Mouse (Mus musculus) left cerebral cortex, adult 11 months (tissue): ENCODE measurements at regions not wholly inside any gene's neighbourhood (a gene's known extent, or its start where the extent isn't known, plus 50 kb on each side); places are given as distances from the start of the nearest gene placed in this dataset.
"Not testable (repeated sequence)": the region's sequence is repeated elsewhere in the genome, so short reads cannot be mapped to it uniquely, and the experiment has no call there.

Experiments
- DNase-seq: peaks from one replicate; pipeline ENCODE4 v3.0.0; 2022; ENCODE audit warnings: low spot score

GRCm38 (mm10) chr12:5762306-5762927 is 386.9 kb upstream of the Klhl29 start:
- DNase-seq = no peak

GRCm38 (mm10) chr12:5759485-5759884 is 384.0 kb upstream of the Klhl29 start:
- no peak for DNase-seq

GRCm38 (mm10) chr12:5757766-5758165 is 382.3 kb upstream of the Klhl29 start:
- no peak for DNase-seq

- no peak for DNase-seq
Observed at GRCm38 (mm10) chr12:5757361-5757760, 381.9 kb upstream of the Klhl29 start.

- DNase-seq = no peak
Observed at GRCm38 (mm10) chr12:5753831-5754230, 378.3 kb upstream of the Klhl29 start.

- DNase-seq = no peak
Observed at GRCm38 (mm10) chr12:5744086-5744709, 368.7 kb upstream of the Klhl29 start.

- no peak for DNase-seq
Observed at GRCm38 (mm10) chr12:5736066-5736465, 360.6 kb upstream of the Klhl29 start.

- DNase-seq = no peak
Observed at GRCm38 (mm10) chr12:5734902-5735301, 359.4 kb upstream of the Klhl29 start.

GRCm38 (mm10) chr12:5723113-5723512 is 347.6 kb upstream of the Klhl29 start:
- DNase-seq = no peak

GRCm38 (mm10) chr12:5717527-5717926 is 342.0 kb upstream of the Klhl29 start:
- not testable (repeated sequence) for DNase-seq

GRCm38 (mm10) chr12:5698778-5699454 is 323.4 kb upstream of the Klhl29 start:
- no peak for DNase-seq

GRCm38 (mm10) chr12:5682182-5682581 is 306.7 kb upstream of the Klhl29 start:
- no peak for DNase-seq

GRCm38 (mm10) chr12:5678126-5678525 is 302.6 kb upstream of the Klhl29 start:
- DNase-seq = not testable (repeated sequence)

GRCm38 (mm10) chr12:5668486-5668885 is 293.0 kb upstream of the Klhl29 start:
- no peak for DNase-seq

GRCm38 (mm10) chr12:5637571-5638275 is 262.2 kb upstream of the Klhl29 start:
- no peak for DNase-seq

GRCm38 (mm10) chr12:5633971-5634370 is 258.5 kb upstream of the Klhl29 start:
- no peak for DNase-seq

GRCm38 (mm10) chr12:5601084-5601654 is 225.7 kb upstream of the Klhl29 start:
- DNase-seq = no peak

- DNase-seq = no peak
Observed at GRCm38 (mm10) chr12:5599426-5599825, 223.9 kb upstream of the Klhl29 start.

GRCm38 (mm10) chr12:5598961-5599360 is 223.5 kb upstream of the Klhl29 start:
- no peak for DNase-seq

GRCm38 (mm10) chr12:5572831-5573230 is 197.3 kb upstream of the Klhl29 start:
- DNase-seq = no peak

- no peak for DNase-seq
Observed at GRCm38 (mm10) chr12:5568941-5569340, 193.5 kb upstream of the Klhl29 start.

GRCm38 (mm10) chr12:5566231-5566630 is 190.7 kb upstream of the Klhl29 start:
- no peak for DNase-seq
